ENCODE assay signal across 16 mouse cellular contexts in the genomic region with DNA sequence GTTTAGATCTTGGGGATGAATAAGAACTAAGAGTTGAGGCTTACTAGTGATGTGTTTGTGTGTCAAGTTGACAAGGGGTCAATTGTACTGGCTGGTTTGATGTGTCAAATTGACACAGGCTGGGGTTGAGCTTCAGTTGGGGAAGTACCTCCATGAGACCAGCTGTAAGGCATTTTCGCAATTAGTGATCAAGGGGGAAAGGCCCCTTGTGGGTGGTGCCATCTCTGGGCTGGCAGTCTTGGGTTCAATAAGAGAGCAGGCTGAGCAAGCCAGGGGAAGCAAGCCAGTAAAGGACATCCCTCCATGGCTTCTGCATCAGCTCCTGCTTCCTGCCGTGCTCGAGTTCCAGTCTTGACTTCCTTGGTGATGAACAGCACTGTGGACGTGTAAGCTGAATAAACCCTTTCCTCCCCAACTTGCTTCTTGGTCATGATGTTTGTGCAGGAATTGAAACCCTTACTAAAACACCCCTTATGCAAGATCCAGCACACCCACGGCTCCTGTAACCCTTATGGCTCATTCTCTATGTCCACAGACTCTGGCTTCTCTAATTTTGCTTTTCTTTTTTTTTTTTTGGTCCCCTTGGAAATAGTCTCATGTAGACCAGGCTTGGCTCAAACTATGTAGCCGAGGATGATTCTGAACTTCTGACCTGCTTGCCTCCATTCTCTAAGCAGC. TPM values are rescaled to one million over a fixed set of nuclear protein-coding genes. Genes with fewer than 3 reads are reported as not detected.
"Had no signal": no experiment of that assay in that cellular context is flagged by ENCODE, and none has a peak within 500 bp of the region (broad histone marks: within the 10 kb centered on the region; RNA-seq: fewer than 3 reads in every experiment).

No protein-coding gene starts in this region.

RNA-seq across cellular contexts. Expression of gene Hamp, which starts 8.3 kb away (rescaled TPM):
- total RNA-seq: midbrain, postnatal 0 days; neutrophil, adult 5-6 weeks had no signal
- polyA plus RNA-seq: lung, embryonic 15.5 days; lung, postnatal 0 days; macrophage; midbrain, embryonic 13.5 days; midbrain, embryonic 15.5 days; midbrain, postnatal 0 days; neural tube, embryonic 12.5 days; neural tube, embryonic 14.5 days; spleen, adult 2 months; testis, adult 2 months; urinary bladder, adult 2 months had no signal

RNA-seq across cellular contexts. Expression of gene Hamp2, which starts 11.1 kb away (rescaled TPM):
- total RNA-seq: midbrain, postnatal 0 days; neutrophil, adult 5-6 weeks had no signal
- polyA plus RNA-seq: liver, embryonic 13.5 days; liver, embryonic 15.5 days; lung, embryonic 15.5 days; lung, postnatal 0 days; macrophage; midbrain, embryonic 11.5 days; midbrain, embryonic 13.5 days; midbrain, embryonic 15.5 days; midbrain, postnatal 0 days; neural tube, embryonic 12.5 days; neural tube, embryonic 14.5 days; stomach, embryonic 15.5 days; urinary bladder, adult 2 months had no signal
